Mouse (Mus musculus): ENCODE measurements at regions not wholly inside any gene's neighbourhood (a gene's known extent, or its start where the extent isn't known, plus 50 kb on each side); places are given as distances from the start of the nearest gene placed in this dataset.

GRCm38 (mm10) chrX:5203101-5203500 lies 251.2 kb downstream of the Btbd35f27 start:
- peak in 1 of 2 experiments; percentile 0 for DNase-seq
